Mouse (Mus musculus) heart, postnatal 36 days (tissue): ENCODE measurements at regions not wholly inside any gene's neighbourhood (a gene's known extent, or its start where the extent isn't known, plus 50 kb on each side); places are given as distances from the start of the nearest gene placed in this dataset.
A peak's percentile ranks its signal among the peaks of the same experiment; 100 is the strongest.
"Not testable (repeated sequence)": the region's sequence is repeated elsewhere in the genome, so short reads cannot be mapped to it uniquely, and the experiment has no call there.

ENCODE experiments used
- DNase-seq, 2 experiments: peaks; one replicate each; pipeline ENCODE4 v3.0.0; 2021 to 2022
- intact Hi-C: fragments of 180-260 bp; cut with DNase I; formaldehyde crosslinking; loops from one replicate; pipeline ENCODE4 v1.15.1; 2025

DNA sequence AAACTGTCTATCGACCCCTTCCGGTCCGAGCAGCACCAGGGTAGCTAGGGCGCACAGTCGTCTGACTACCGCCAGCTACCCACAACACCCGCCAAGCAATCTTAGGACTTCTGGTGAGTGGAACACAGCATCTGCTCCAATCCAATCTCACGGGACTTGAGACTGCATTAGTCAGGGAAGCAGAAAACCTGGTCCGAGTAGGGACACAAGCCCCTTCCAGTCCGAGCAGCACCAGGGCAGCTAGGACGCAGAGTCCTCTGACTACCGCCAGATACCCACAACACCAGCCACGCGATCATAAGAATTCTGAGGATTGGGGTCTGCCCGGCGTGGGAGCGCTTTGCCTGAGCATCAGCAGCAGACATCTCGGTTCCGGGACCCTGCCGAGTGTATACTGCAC, 79.6 kb downstream of the Gm10715 start:
- intact Hi-C loops, DNase-seq: not testable (repeated sequence)

DNA sequence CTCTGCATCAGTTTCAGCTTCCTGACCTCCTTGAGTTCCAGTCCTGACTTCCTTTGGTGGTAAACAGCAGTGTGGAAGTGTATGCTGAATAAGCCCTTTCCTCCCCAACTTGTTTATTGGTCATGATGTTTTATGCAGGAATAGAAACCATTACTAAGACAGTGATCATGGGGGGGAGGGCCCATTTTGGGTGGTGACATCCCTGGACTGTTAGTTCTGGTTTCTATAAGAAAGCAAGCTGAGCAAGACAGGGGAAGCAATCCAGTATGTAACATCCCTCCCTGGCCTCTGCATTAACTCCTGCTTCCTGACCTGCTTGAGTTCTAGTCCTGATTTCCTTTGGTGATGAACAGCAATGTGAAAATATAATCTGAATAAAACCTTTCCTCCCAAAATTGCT, 124.5 kb downstream of the Gm10715 start:
- no peak for DNase-seq
- intact Hi-C loops, result no loop called here

DNA sequence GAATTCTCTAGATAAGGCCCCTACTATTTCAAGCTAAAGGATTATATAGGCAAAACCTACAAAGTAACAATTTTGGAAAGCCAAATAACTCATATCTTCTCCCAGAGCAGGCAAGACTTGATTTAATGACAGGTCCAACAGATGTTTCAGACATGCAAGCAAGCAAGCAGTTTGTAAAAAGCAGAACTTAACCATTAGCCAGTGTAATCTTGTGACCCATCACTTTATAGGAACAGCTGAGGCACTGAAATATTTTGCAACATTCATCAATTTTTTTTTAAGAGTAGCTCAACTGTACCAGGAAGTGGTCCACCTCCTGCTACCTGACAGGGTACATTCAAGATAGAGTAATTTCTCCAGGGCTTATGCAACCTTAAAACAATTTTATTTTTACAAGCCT, 147.7 kb downstream of the Gm10715 start:
- no peak for DNase-seq
- intact Hi-C loops, result no loop called here

DNA sequence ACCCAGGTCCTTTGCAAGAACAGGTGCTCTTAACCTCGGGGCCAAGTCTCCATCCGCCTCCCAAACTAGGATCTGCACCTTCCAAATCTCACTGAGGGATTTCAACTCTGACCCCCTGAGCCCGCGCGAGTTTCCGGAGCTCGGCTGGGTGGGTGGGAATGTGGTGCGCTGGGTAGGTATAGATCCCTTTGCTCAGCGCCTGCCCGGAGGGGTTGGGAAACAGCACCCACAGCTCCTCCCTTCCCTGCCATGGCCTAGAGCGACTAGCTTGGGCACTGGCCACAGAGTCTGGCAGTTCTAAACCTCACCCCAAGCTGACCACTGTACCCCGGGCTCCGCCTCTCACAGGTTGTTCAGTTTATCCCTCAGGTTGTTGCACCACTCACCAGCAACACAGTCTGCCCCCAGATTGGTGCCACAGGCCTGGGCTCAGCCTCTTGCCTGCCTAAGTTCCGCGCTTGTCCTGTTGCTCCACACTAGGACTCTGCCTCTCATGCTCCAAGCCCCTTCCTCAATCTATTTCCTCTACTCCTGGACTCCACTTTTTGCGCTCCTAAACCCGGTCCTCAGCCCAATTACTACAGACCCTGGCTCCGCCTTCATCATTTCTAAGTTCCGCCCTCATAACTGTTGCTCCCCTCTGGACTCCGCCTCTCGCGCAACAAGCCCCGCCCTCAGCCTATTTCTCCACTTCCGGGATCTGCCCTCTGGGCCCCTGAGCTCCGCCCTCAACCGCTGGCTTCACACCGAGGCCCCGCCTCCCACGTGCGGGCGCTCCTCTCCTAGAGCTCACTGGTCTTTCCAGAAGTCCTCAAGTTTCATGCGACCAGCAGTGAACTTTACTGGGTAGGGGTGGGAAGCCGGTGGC, 135.6 kb upstream of the Alkbh8 start:
- intact Hi-C loops, result no loop called here
- DNase-seq, result no peak

DNA sequence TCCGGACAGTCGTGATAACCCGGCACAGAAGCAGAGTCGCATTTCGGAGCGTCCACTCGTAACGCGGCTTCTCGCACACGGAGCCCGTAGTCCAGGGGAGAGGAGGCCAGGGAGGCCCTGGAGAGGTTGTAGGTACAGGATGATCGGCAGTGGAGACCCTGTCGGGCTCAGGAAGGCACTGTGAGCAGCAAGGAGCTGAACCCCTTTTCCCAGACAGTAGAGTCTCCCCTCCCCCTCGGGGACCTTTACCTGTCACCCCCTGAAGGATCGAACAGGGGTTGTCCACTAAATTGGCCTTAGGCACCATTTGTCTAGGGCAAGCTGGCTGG, 135.0 kb upstream of the Alkbh8 start:
- DNase-seq, intact Hi-C loops: not testable (repeated sequence)

DNA sequence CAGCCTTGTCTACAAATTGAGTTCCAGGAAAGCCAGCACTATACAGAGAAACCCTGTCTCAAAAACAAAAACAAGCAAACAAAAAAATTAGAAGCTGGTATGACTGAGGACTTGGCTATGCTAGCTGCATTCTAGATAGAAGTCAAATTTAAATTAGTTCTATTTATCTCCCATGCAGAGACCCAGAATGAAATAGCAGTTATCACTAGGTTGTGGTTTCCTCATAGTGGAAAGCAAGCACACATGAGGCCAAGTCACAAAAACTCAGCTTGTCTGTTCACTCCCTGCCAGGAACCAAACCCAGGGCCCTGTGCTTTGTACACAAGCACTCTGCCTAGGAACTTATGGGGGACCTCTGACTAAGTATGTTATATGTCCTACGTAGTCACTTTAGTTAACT, 126.8 kb upstream of the Alkbh8 start:
- intact Hi-C loops, DNase-seq: not testable (repeated sequence)

DNA sequence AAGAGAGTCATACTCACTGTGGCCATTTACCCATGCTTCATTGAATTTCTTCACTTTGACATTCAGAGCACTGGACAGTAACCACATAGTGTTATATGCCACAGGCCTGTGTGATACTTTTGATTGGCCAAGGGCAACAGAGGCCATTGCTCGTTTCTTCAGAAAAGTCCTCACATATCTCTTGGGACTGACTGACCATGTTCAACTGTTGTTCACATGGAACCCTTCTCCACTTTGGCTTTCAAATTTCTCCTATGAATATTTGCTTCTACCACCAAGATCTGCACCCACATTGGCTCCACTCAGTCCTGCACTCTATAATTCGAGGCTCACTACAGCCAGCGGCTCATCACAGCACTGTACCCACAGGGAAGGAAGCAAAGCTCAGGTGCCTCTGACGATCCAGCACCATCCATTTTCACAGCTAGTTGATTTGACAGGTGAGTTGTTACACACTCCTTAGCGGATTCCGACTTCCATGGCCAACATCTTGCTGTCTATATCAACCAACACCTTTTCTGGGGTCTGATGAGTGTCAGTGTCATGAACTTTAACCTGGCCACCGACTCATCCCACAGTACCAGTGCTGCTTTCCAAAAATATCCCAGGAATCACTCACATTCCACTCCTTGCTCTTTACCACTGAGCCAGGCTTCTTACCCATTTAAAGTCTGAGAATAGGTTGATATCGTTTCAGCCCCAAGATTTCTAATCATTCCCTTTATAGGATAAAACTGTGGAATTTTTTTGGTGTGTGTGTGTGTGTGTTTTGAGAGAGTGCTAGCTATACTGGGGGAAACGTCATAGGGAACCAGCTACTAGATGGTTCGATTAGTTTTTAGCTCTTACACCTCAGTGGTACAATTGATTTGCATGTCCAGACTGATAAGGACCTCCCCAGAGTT, 76.3 kb upstream of the Alkbh8 start:
- intact Hi-C loops, result no loop called here
- peak; percentile 48 to 69 for DNase-seq

DNA sequence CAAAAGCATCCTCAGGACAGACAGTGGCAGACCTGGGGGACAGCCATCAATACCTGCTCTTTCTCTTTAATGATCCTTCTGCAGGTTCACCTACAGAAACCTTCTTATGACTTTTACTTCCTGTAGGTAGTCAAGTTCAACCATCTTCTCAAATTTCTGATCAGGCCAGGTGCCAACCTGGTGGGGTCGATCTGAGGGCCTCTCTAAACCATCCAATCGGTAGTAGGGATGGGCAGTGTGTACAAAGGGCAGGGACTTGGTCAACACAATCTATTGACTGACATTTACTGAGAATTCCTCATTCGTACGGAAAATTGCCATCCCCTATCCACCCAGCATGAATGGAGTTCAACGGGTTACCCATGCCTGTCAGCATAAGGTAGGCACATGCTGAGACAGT, 74.8 kb upstream of the Alkbh8 start:
- DNase-seq, result no peak
- intact Hi-C loops, result no loop called here

DNA sequence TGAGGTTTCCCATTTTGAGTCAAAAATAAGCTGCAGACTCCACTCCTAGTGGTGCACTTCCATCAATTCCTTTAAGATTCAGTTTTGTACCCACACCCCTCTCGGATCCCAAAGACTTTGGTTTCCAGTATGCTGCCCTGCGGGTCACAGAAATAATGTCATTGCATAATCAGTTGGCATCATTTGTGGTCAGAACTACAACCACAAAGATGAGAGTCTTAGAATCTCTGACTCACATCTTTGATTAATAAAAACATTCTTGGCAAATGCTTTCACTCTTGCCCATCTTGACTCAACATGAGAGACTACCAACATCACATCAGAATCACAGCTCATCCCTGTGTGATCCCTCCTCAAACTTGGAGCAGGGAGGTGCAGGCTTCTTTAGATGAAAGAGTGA, 74.1 kb upstream of the Alkbh8 start:
- intact Hi-C loops, result no loop called here
- DNase-seq, result no peak

DNA sequence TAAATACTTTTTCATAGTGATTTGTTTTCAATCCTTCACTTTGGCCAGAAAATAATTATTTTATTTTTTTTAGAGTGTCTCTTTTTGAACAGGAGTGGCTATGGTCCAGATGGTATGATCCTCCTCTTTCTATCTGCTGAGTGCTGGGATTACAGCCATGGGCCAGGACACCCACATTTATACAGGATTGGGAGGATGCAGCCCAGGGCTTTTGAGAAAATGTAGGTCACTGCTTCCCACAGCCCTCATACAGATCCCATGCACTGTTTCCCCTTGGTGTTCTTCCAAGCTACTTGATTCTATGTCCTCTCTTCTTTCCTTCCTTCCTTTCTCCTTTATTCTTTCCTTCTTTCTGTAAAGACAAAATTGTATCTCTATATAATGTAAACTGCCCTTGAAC, 70.5 kb upstream of the Alkbh8 start:
- no peak for DNase-seq
- intact Hi-C loops, result no loop called here

DNA sequence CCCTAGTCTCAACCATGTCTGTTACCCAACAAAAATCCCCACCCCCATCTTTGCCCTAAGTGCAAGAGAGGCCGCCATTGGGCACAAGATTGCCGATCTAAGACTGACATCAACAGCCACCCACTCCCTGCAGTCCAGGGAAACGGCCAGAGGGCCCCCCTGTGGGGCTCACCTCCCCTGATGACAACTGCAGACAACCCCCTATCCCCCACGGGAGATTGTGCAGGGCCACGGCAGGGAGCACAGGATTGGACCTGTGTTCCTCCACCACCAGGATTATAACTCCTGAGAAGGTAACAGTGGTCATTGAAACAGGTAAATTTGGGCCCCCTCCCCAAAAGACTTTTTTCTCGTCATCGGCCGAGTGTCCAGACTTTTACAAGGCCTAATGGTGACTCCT, 54.4 kb upstream of the Alkbh8 start:
- DNase-seq, intact Hi-C loops: not testable (repeated sequence)

DNA sequence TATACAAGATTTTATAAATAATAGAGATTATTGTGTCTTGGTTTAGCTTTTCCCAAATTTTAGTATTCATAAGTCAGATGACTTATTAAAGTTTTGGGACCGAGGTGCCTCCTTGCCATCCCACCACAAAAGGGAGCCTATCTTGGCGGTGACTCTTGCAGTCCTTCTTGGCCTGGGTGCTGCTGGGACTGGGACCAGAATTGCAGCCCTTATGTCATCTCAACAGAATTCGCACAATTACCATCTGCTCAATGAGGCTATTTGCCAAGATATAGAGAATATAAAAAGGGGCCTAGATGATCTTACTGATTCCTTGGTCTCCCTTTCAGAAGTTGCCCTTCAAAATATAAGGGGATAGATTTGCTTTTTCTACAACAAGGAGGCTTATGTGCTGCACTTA, 53.0 kb upstream of the Alkbh8 start:
- intact Hi-C loops, result not testable (repeated sequence)

DNA sequence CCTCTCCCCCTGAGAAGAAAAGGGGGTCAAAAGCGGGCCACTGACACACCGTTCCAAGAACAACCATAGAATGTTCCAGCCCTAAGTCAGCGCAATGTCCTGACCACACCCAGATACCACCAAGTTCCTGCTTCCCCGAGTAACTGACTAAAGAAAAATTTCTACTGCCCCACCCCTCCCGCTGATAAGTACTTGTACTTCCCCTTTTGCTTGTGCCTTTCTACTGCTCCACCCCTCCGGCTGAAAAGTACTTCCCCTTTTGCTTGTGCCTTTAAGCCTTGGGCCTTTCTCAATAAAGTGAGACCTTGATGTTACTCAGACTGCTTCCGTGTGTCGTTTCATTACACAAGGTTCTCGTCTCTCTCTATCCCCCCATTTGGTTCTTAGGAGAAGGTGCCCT, 51.6 kb upstream of the Alkbh8 start:
- DNase-seq, intact Hi-C loops: not testable (repeated sequence)

More for the DNA sequence above, 53.0 kb upstream of the Alkbh8 start:
- DNase-seq, result not testable (repeated sequence)
